Mouse (Mus musculus) heart, postnatal 0 days (tissue): ENCODE measurements at regions not wholly inside any gene's neighbourhood (a gene's known extent, or its start where the extent isn't known, plus 50 kb on each side); places are given as distances from the start of the nearest gene placed in this dataset.

Experiments used
- CTCF ChIP-seq: IDR thresholded peaks from 2 replicates; pipeline ENCODE4 v1.5.1; 2016; ENCODE audit warnings: antibody characterized with exemption, control low read depth, low read depth
- EP300 ChIP-seq: IDR thresholded peaks from 2 replicates; pipeline ENCODE4 v1.6.1; 2016; ENCODE audit warnings: antibody characterized with exemption, low read depth

DNA sequence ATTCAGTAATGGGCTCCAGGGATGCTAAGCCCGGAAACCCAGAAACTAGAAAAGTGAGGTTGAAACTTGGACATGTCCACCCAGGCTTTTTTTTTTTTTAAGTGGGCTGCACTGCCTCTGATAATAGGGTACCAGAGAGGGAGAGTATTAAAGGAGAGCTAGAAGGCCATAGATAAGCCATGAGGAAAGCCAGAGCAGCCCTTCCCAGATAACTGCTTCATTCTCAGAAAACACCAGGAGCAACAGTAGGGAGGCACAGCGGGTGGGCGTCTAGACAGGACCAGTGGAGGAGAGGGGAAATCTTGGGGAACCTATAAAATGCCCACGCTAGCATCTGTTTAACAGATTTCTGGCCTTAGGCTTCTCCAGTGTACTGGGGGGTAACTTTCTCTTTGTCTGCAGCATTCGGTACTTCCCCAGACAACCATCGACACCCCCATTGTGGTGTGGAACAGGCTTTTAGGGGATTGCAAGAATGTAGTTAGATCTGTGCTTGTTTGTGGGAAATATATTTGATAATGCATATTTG, 389.0 kb upstream of the Pmfbp1 start:
- TF ChIP-seq EP300 (no peak), CTCF (no peak)
